ENCODE assay signal across 26 mouse cellular contexts in the genomic region with DNA sequence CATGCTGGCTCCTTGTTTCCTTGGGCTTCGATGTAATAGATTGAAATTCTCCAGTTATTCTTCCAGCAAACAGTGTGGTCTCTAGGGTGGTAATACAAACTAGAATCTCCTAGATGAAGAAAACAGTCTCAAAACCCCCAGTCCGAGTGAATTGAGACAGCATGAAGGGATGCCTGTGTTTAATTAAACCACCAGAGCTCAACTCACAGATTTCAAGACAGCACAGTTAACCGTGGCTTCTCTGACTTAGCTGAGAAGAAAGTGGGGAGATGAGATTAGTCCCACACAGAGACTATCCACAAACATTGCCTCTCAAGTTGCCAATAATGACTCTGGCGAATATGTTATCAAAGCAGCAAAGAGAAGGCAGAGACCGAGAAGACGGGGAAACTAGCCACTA.
"Had no signal": no experiment of that assay in that cellular context is flagged by ENCODE, and none has a peak within 500 bp of the region (broad histone marks: within the 10 kb centered on the region; RNA-seq: fewer than 3 reads in every experiment).

No protein-coding gene starts in this region.

- H3K4me1 ChIP-seq: heart, embryonic 13.5 days; heart, embryonic 15.5 days; hindbrain, embryonic 13.5 days; hindbrain, embryonic 15.5 days; kidney, embryonic 15.5 days; limb, embryonic 13.5 days; liver, embryonic 12.5 days had no signal

- H3K27me3 ChIP-seq: heart, embryonic 15.5 days; hindbrain, embryonic 13.5 days; hindbrain, embryonic 15.5 days; kidney, embryonic 15.5 days; limb, embryonic 13.5 days; limb, embryonic 15.5 days; liver, embryonic 12.5 days had no signal

- ATAC-seq: hindbrain, postnatal 0 days; intestine, embryonic 16.5 days; liver, embryonic 12.5 days had no signal

- DNase-seq: gastrocnemius, adult 2 months; gastrocnemius, postnatal 10 days; gastrocnemius, postnatal 25 days; heart, adult 2 months; heart, postnatal 4 days; kidney, adult 11 months; kidney, adult 2 months; kidney, adult 9 months; kidney, postnatal 14 days; kidney, postnatal 36 days; layer of hippocampus, adult 9-11 months; layer of hippocampus, postnatal 36 days; left cerebral cortex, postnatal 4 days had no signal

- H3K36me3 ChIP-seq: heart, embryonic 13.5 days; heart, embryonic 15.5 days; hindbrain, embryonic 10.5 days; hindbrain, embryonic 13.5 days; hindbrain, embryonic 15.5 days; kidney, embryonic 15.5 days; limb, embryonic 13.5 days; limb, embryonic 15.5 days; liver, embryonic 12.5 days had no signal

- H3K27ac ChIP-seq: gastrocnemius, adult 2 months; heart, adult 2 months; heart, embryonic 13.5 days; heart, embryonic 15.5 days; hindbrain, embryonic 10.5 days; hindbrain, embryonic 13.5 days; hindbrain, embryonic 15.5 days; hindbrain, postnatal 0 days; kidney, embryonic 15.5 days; kidney, postnatal 0 days; limb, embryonic 13.5 days; limb, embryonic 15.5 days; liver, embryonic 12.5 days had no signal

- H3K4me3 ChIP-seq: gastrocnemius, adult 2 months; heart, adult 2 months; heart, embryonic 13.5 days; heart, embryonic 15.5 days; hindbrain, embryonic 10.5 days; hindbrain, embryonic 13.5 days; hindbrain, embryonic 15.5 days; kidney, embryonic 15.5 days; limb, embryonic 13.5 days; limb, embryonic 15.5 days; liver, embryonic 12.5 days had no signal

- H3K9ac ChIP-seq: heart, embryonic 13.5 days; heart, embryonic 15.5 days; hindbrain, embryonic 13.5 days; hindbrain, embryonic 15.5 days; kidney, embryonic 15.5 days; limb, embryonic 13.5 days; limb, embryonic 15.5 days; liver, embryonic 12.5 days had no signal

- H3K4me2 ChIP-seq: heart, embryonic 11.5 days; heart, embryonic 13.5 days; heart, embryonic 15.5 days; hindbrain, embryonic 13.5 days; hindbrain, embryonic 15.5 days; kidney, embryonic 15.5 days; limb, embryonic 13.5 days; limb, embryonic 15.5 days; liver, embryonic 12.5 days had no signal

- H3K9me3 ChIP-seq: heart, embryonic 15.5 days; hindbrain, embryonic 13.5 days; hindbrain, embryonic 15.5 days; kidney, embryonic 15.5 days; limb, embryonic 13.5 days; limb, embryonic 15.5 days had no signal
